Mouse (Mus musculus) liver, adult 2 months (tissue): ENCODE results near the gene Ppm1g. TPM values are rescaled to one million over a fixed set of nuclear protein-coding genes. Genes with fewer than 3 reads are reported as not detected.

ENCODE experiments used
- DNase-seq: peaks from one replicate; pipeline ENCODE4 v3.0.0-alpha.2; 2011; ENCODE audit warnings: low read depth, low spot score; ENCODE audit errors: extremely low read depth
- H3K27ac ChIP-seq: fragments of 200-500 bp; replicated peaks from 2 replicates; pipeline ENCODE4 v1.5.1; 2012; ENCODE audit warnings: low read depth, mild to moderate bottlenecking, control low read depth, inconsistent platforms, low read length; ENCODE audit not compliant: insufficient read depth
- H3K27me3 ChIP-seq: fragments of 200-500 bp; 2 replicates; pipeline ENCODE4 v1.6.1; 2012; ENCODE audit warnings: mild to moderate bottlenecking, moderate library complexity, low read length, inconsistent platforms; ENCODE audit not compliant: control insufficient read depth, insufficient read depth
- H3K36me3 ChIP-seq: fragments of 200-500 bp; 2 replicates; pipeline ENCODE4 v1.6.1; 2012; ENCODE audit warnings: low read length, inconsistent platforms; ENCODE audit not compliant: control insufficient read depth, insufficient read depth
- H3K4me1 ChIP-seq: fragments of 200-500 bp; 2 replicates; pipeline ENCODE4 v1.6.1; 2011; ENCODE audit warnings: low read length; ENCODE audit not compliant: control insufficient read depth, insufficient read depth
- H3K4me3 ChIP-seq: fragments of 200-500 bp; 2 replicates; pipeline ENCODE4 v1.5.1; 2011; ENCODE audit warnings: low read depth, mild to moderate bottlenecking, control low read depth, low read length, moderate library complexity; ENCODE audit not compliant: insufficient read depth
- H3K79me2 ChIP-seq: fragments of 200-500 bp; 2 replicates; pipeline ENCODE4 v1.6.1; 2012; ENCODE audit warnings: inconsistent platforms, mild to moderate bottlenecking, low read length, moderate library complexity; ENCODE audit not compliant: control insufficient read depth, insufficient read depth
- H3K9ac ChIP-seq: fragments of 200-500 bp; 2 replicates; pipeline ENCODE4 v1.6.1; 2012; ENCODE audit warnings: low read depth, mild to moderate bottlenecking, control low read depth, inconsistent platforms, low read length
- CTCF ChIP-seq: fragments of 200-500 bp; IDR thresholded peaks from 2 replicates; pipeline ENCODE4 v1.5.1; 2011; ENCODE audit warnings: low read depth, low read length, control low read depth
- POLR2A ChIP-seq: fragments of 200-500 bp; IDR thresholded peaks from 2 replicates; pipeline ENCODE4 v1.6.1; 2011; ENCODE audit warnings: low read length, control low read depth; ENCODE audit not compliant: insufficient read depth; ENCODE audit errors: extremely low read depth
- WGBS: fragments of 180-500 bp; shearing (Covaris S2); methylation state at CpG from one replicate; pipeline ENCODE4 v1.1.7; 2018; 5-methylcytosine and 5-hydroxymethylcytosine counted together
- polyA plus RNA-seq: library from polyadenylated mRNA; depleted of rRNA; stranded (reverse); fragments of >200 nt; gene quantifications from 2 replicates; pipeline ENCODE4 v1.2.3, GENCODE M21; 2012
- total RNA-seq: library from RNA; depleted of rRNA; stranded (reverse); fragments of >200 nt; gene quantifications from 2 replicates; pipeline ENCODE4 v1.2.3, GENCODE M21; 2014

Gene Ppm1g
- total and polyA plus RNA-seq, 2 experiments: 19.7 to 31.6 TPM

- DNase-seq: no peak
- Histone ChIP-seq H3K4me1 (peaks cover 4% of the 10 kb centered on the region), H3K36me3 (peaks cover 35% of the 10 kb centered on the region), H3K4me3 (no peak overlapping the region), H3K27me3 (no peaks in the 10 kb centered on the region), H3K9ac (no peak overlapping the region), H3K79me2 (peaks cover 11% of the 10 kb centered on the region), H3K27ac (no peak overlapping the region)
- 94% methylated on average over 6 of the region's 6 CpGs for WGBS
- TF ChIP-seq CTCF (no peak), POLR2A (no peak)
Measured at GRCm38 (mm10) chr5:31204421-31204820, 16.1 kb downstream of the Ppm1g start.

GRCm38 (mm10) chr5:31203866-31204265 is 16.6 kb downstream of the Ppm1g start:
- H3K27ac ChIP-seq: no peak overlapping the region
- DNase-seq: no peak
- TF ChIP-seq POLR2A (no peak), CTCF (no peak)
- peaks cover 11% of the 10 kb centered on the region for H3K79me2 ChIP-seq
- H3K4me1 ChIP-seq: peaks cover 4% of the 10 kb centered on the region
- H3K9ac ChIP-seq: no peak overlapping the region
- peaks cover 37% of the 10 kb centered on the region for H3K36me3 ChIP-seq
- no peaks in the 10 kb centered on the region for H3K27me3 ChIP-seq
- H3K4me3 ChIP-seq: no peak overlapping the region
- 97% methylated on average over 2 of the region's 2 CpGs for WGBS

- no peaks in the 10 kb centered on the region for H3K27me3 ChIP-seq
- TF ChIP-seq CTCF (no peak), POLR2A (no peak)
- H3K9ac ChIP-seq: peak overlapping the region; percentile 76; the same call in 1 of the 2 replicates
- WGBS: 88% methylated on average over 7 of the region's 7 CpGs
- H3K27ac ChIP-seq: peak overlapping the region; percentile 59; the same call in 1 of the 2 replicates
- H3K36me3 ChIP-seq: peaks cover 40% of the 10 kb centered on the region
- DNase-seq: no peak
- H3K4me3 ChIP-seq: peak overlapping the region; percentile 66
- H3K4me1 ChIP-seq: peaks cover 4% of the 10 kb centered on the region
- peaks cover 7% of the 10 kb centered on the region for H3K79me2 ChIP-seq
Measured at GRCm38 (mm10) chr5:31202933-31203332, 17.6 kb downstream of the Ppm1g start.

GRCm38 (mm10) chr5:31201742-31202590 is 18.5 kb downstream of the Ppm1g start, which contains the start of gene Zfp513:
TSS of gene Zfp513 (minus strand) at chr5:31202303.
- Histone ChIP-seq H3K4me3 (peak within 1 kb of the TSS; percentile 73), H3K36me3 (peaks cover 37% of the 10 kb centered on the region)
- peak; percentile 98 for DNase-seq

GRCm38 (mm10) chr5:31201042-31201741 is 19.3 kb downstream of the Ppm1g start:
- DNase-seq: no peak

More at GRCm38 (mm10) chr5:31201742-31202590, 18.5 kb downstream of the Ppm1g start, which contains the start of gene Zfp513:
- WGBS: 1% methylated on average over 53 of the region's 53 CpGs
- TF ChIP-seq CTCF (no peak), POLR2A (peak; percentile 89; the same call in 1 of the 2 replicates)
- Histone ChIP-seq H3K27ac (peak within 1 kb of the TSS; percentile 81), H3K4me1 (peaks cover 4% of the 10 kb centered on the region), H3K9ac (peak within 1 kb of the TSS; percentile 81), H3K27me3 (no peaks in the 10 kb centered on the region), H3K79me2 (peaks cover 7% of the 10 kb centered on the region)

More at GRCm38 (mm10) chr5:31201042-31201741, 19.3 kb downstream of the Ppm1g start:
- TF ChIP-seq POLR2A: no peak
- no peak for TF ChIP-seq CTCF
- Histone ChIP-seq H3K4me3 (peak overlapping the region; percentile 73), H3K36me3 (peaks cover 40% of the 10 kb centered on the region), H3K27me3 (no peaks in the 10 kb centered on the region), H3K4me1 (peaks cover 4% of the 10 kb centered on the region), H3K9ac (peak overlapping the region; percentile 81), H3K27ac (peak overlapping the region; percentile 81), H3K79me2 (peaks cover 7% of the 10 kb centered on the region)
- 6% methylated on average over 13 of the region's 13 CpGs for WGBS
